Mouse (Mus musculus): Measurements from ENCODE around the gene Tatdn3.

GRCm38 (mm10) chr1:191073486-191073885 is 10.8 kb upstream of the Tatdn3 start:
- TF ChIP-seq POLR2A (IDR thresholded peaks at IDR 0.05; ENCODE audit: extremely low read depth, insufficient read depth, low read length) (no peak), CTCF (IDR thresholded peaks at IDR 0.05; ENCODE audit: extremely low read depth, insufficient read depth, low read length) (no peak)

Data from cortical plate, adult 2 months (tissue).